Mouse (Mus musculus) liver, embryonic 11.5 days (tissue): ENCODE results near the gene Mptx2. TPM values are rescaled to one million over a fixed set of nuclear protein-coding genes. Genes with fewer than 3 reads are reported as not detected.
"Not testable (repeated sequence)": the region's sequence is repeated elsewhere in the genome, so short reads cannot be mapped to it uniquely, and the experiment has no call there.

Experiments
- ATAC-seq: fragments of 200-750 bp; cut with Nextera tagmentation; replicated peaks from 2 replicates; pipeline ENCODE4 v1.8.0; 2017; ENCODE audit warnings: moderate number of reproducible peaks, mild to moderate bottlenecking, moderate TSS enrichment, moderate library complexity; ENCODE audit not compliant: low FRiP score
- DNase-seq: peaks from one replicate; pipeline ENCODE4 v3.0.0-alpha.2; 2017; ENCODE audit warnings: low spot score
- H3K27ac ChIP-seq: fragments of 300-500 bp; sonication (generic); 2 replicates; pipeline ENCODE4 v1.5.1; 2014; ENCODE audit warnings: mild to moderate bottlenecking, low read depth, low read length, control low read depth
- H3K27me3 ChIP-seq: fragments of 300-500 bp; sonication (generic); replicated peaks from 2 replicates; pipeline ENCODE4 v1.6.1; 2014; ENCODE audit warnings: low read length, mixed read lengths; ENCODE audit not compliant: control insufficient read depth, insufficient read depth
- H3K36me3 ChIP-seq: fragments of 300-500 bp; sonication (generic); 2 replicates; pipeline ENCODE4 v1.6.1; 2014; ENCODE audit warnings: mild to moderate bottlenecking, low read length, moderate library complexity, mixed read lengths; ENCODE audit not compliant: control insufficient read depth, insufficient read depth
- H3K4me1 ChIP-seq: fragments of 300-500 bp; sonication (generic); replicated peaks from 2 replicates; pipeline ENCODE4 v1.6.1; 2014; ENCODE audit warnings: low read length, mixed read lengths; ENCODE audit not compliant: control insufficient read depth, insufficient read depth
- H3K4me2 ChIP-seq: fragments of 300-500 bp; sonication (generic); 2 replicates; pipeline ENCODE4 v1.6.1; 2014; ENCODE audit warnings: mild to moderate bottlenecking, control low read depth, moderate library complexity
- H3K4me3 ChIP-seq: fragments of 300-500 bp; sonication (generic); 2 replicates; pipeline ENCODE4 v1.5.1; 2014; ENCODE audit warnings: low read depth, low read length, control low read depth
- H3K9ac ChIP-seq: fragments of 300-500 bp; sonication (generic); 2 replicates; pipeline ENCODE4 v1.6.1; 2014; ENCODE audit warnings: low read depth, low read length, control low read depth
- H3K9me3 ChIP-seq: fragments of 300-500 bp; sonication (generic); 2 replicates; pipeline ENCODE4 v1.6.1; 2016; ENCODE audit warnings: low read length, inconsistent platforms, mixed read lengths; ENCODE audit not compliant: control insufficient read depth
- WGBS: fragments of 180-500 bp; shearing (Covaris S2); extraction: QIAGEN DNeasy Blood & Tissue Kit; methylation state at CpG from one replicate; pipeline ENCODE4 v1.1.7; 2014; 5-methylcytosine and 5-hydroxymethylcytosine counted together
- polyA plus RNA-seq: library from polyadenylated mRNA; unstranded; fragments of >200 nt; fragmentation: Nextera tagmentation; extraction: Ambion mirVana; gene quantifications from 2 replicates; pipeline ENCODE4 v1.2.1, GENCODE M21; 2014

The Mptx2 gene
- polyA plus RNA-seq, 1 experiment from 2014 or later: not detected

GRCm38 (mm10) chr1:173315725-173316124 is 38.1 kb upstream of the Mptx2 start:
- H3K27me3 ChIP-seq: no peaks in the 10 kb centered on the region
- DNase-seq (no peak), ATAC-seq (no peak)
- H3K4me2 ChIP-seq: no peak overlapping the region
- no peak overlapping the region for H3K27ac ChIP-seq
- no peak overlapping the region for H3K9ac ChIP-seq
- 76% methylated on average over 3 of the region's 3 CpGs for WGBS
- H3K36me3 ChIP-seq: no peaks in the 10 kb centered on the region
- no peaks in the 10 kb centered on the region for H3K9me3 ChIP-seq
- no peak overlapping the region for H3K4me3 ChIP-seq
- H3K4me1 ChIP-seq: no peaks in the 10 kb centered on the region

GRCm38 (mm10) chr1:173313535-173314050 is 36.0 kb upstream of the Mptx2 start:
- H3K9ac ChIP-seq: not testable (repeated sequence)

GRCm38 (mm10) chr1:173302795-173303194 is 25.2 kb upstream of the Mptx2 start:
- DNase-seq: not testable (repeated sequence)
- WGBS: 50% methylated on average over 3 of the region's 3 CpGs

More at GRCm38 (mm10) chr1:173313535-173314050, 36.0 kb upstream of the Mptx2 start:
- H3K4me2 ChIP-seq, H3K4me1 ChIP-seq, H3K36me3 ChIP-seq, H3K4me3 ChIP-seq, ATAC-seq, DNase-seq, H3K9me3 ChIP-seq, H3K27me3 ChIP-seq, H3K27ac ChIP-seq: not testable (repeated sequence)
- WGBS: 63% methylated on average over 7 of the region's 7 CpGs

GRCm38 (mm10) chr1:173265701-173266100 is 11.9 kb downstream of the Mptx2 start, which contains the start of gene Olfr418:
Olfr418 (plus strand) TSS chr1:173266001.
- Histone ChIP-seq H3K27me3 (no peaks in the 10 kb centered on the region), H3K9me3 (no peaks in the 10 kb centered on the region), H3K4me2 (no peak within 1 kb of the TSS), H3K36me3 (no peaks in the 10 kb centered on the region), H3K4me1 (no peaks in the 10 kb centered on the region), H3K9ac (no peak within 1 kb of the TSS), H3K27ac (no peak within 1 kb of the TSS), H3K4me3 (no peak within 1 kb of the TSS)
- no peak for ATAC-seq
- DNase-seq: no peak

More at GRCm38 (mm10) chr1:173302795-173303194, 25.2 kb upstream of the Mptx2 start:
- not testable (repeated sequence) for H3K27ac ChIP-seq, H3K36me3 ChIP-seq, H3K9me3 ChIP-seq, H3K9ac ChIP-seq, H3K4me3 ChIP-seq, H3K27me3 ChIP-seq, H3K4me1 ChIP-seq, H3K4me2 ChIP-seq
- ATAC-seq: peak; percentile 39; the same call in 1 of the 2 replicates

GRCm38 (mm10) chr1:173249888-173250287 is 27.7 kb downstream of the Mptx2 start:
- DNase-seq: no peak
- Histone ChIP-seq H3K4me1 (no peaks in the 10 kb centered on the region), H3K9me3 (no peaks in the 10 kb centered on the region), H3K36me3 (no peaks in the 10 kb centered on the region), H3K4me2 (no peak overlapping the region), H3K9ac (no peak overlapping the region), H3K27me3 (no peaks in the 10 kb centered on the region), H3K4me3 (no peak overlapping the region), H3K27ac (no peak overlapping the region)
- 85% methylated on average over 3 of the region's 3 CpGs for WGBS
- no peak for ATAC-seq

- not testable (repeated sequence) for H3K4me1 ChIP-seq, H3K9me3 ChIP-seq, H3K27ac ChIP-seq, H3K4me2 ChIP-seq, DNase-seq, ATAC-seq, H3K36me3 ChIP-seq, H3K4me3 ChIP-seq, H3K9ac ChIP-seq, H3K27me3 ChIP-seq
- 82% methylated on average over 1 of the region's 1 CpGs for WGBS
Observed at GRCm38 (mm10) chr1:173237004-173237403, 40.6 kb downstream of the Mptx2 start.

- Histone ChIP-seq H3K9ac (no peak within 1 kb of the TSS), H3K27ac (no peak within 1 kb of the TSS), H3K4me3 (no peak within 1 kb of the TSS), H3K36me3 (no peaks in the 10 kb centered on the region), H3K27me3 (no peaks in the 10 kb centered on the region), H3K4me1 (no peaks in the 10 kb centered on the region), H3K9me3 (no peaks in the 10 kb centered on the region), H3K4me2 (no peak within 1 kb of the TSS)
- 41% methylated on average over 2 of the region's 2 CpGs for WGBS
- no peak for DNase-seq
- ATAC-seq: no peak
Observed at GRCm38 (mm10) chr1:173227081-173227480, 50.5 kb downstream of the Mptx2 start, which contains the start of gene Fcer1a. Fcer1a (minus strand) TSS chr1:173227214.

Other genes with a start within 250 kb of the Mptx2 start
- gene Olfr1408, start 140.4 kb downstream of the Mptx2 start, polyA plus RNA-seq: 0.05 TPM in 1 of 2 replicates, not detected in the other
- gene Olfr1406, start 87.1 kb downstream of the Mptx2 start, polyA plus RNA-seq: not detected in 2 replicates
- not detected in 2 replicates for gene Olfr218, start 80.0 kb downstream of the Mptx2 start, polyA plus RNA-seq
- not detected in 2 replicates for gene Olfr1404, start 65.4 kb downstream of the Mptx2 start, polyA plus RNA-seq
- 0.16 TPM in 1 of 2 replicates, not detected in the other for gene Fcer1a, start 50.6 kb downstream of the Mptx2 start, polyA plus RNA-seq
- not detected in 2 replicates for gene Olfr418, start 11.8 kb downstream of the Mptx2 start, polyA plus RNA-seq
- gene Ackr1, start 56.0 kb upstream of the Mptx2 start, polyA plus RNA-seq: 15.0 and 16.5 TPM in 2 replicates
- 1.1 and 3.2 TPM in 2 replicates for gene Aim2, start 73.1 kb upstream of the Mptx2 start, polyA plus RNA-seq
- gene Cadm3, start 89.9 kb upstream of the Mptx2 start, polyA plus RNA-seq: 1.1 and 1.5 TPM in 2 replicates
- 0.18 TPM in 1 of 2 replicates, not detected in the other for gene Ifi206, start 213.3 kb upstream of the Mptx2 start, polyA plus RNA-seq